27 mouse cellular contexts compared by ENCODE assay signal in the genomic region with DNA sequence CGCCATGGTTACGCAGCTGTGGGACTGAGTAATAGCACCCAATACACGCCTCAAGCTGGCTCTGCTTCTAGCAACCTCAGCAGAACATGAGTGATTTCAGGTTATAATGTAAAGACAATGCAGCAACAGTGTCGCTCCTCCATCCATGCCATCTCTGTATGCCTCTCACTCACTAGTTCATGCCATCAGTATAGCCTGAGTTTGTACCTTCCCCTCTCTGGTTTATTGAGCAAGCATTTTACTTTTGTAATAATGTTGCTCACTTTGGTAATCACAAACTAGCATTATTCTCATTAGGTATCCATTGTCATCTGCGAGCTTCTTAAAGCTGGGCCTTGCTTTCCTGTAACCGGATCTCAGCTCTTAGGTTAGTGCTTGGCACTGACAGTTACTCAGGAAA.
"Had no signal": no experiment of that assay in that cellular context is flagged by ENCODE, and none has a peak within 500 bp of the region (broad histone marks: within the 10 kb centered on the region; RNA-seq: fewer than 3 reads in every experiment).

No protein-coding gene starts in this region.

- H3K36me3 ChIP-seq: liver, embryonic 13.5 days had no signal

- ATAC-seq: hindbrain, embryonic 16.5 days; inflammation-experienced regulatory T-cells, adult 6 months; intestine, embryonic 15.5 days; intestine, postnatal 0 days had no signal

- DNase-seq: gastrocnemius, postnatal 14 days; gastrocnemius, postnatal 36 days; heart, adult 2 months; heart, postnatal 14 days; heart, postnatal 4 days; kidney, adult 18-20 months; kidney, adult 8-10 months; kidney, postnatal 14 days; kidney, postnatal 36 days; layer of hippocampus, adult 9-11 months; layer of hippocampus, postnatal 36 days; left cerebral cortex, postnatal 4 days; liver, embryonic 13.5 days had no signal

- H3K9me3 ChIP-seq: heart, embryonic 13.5 days; heart, embryonic 15.5 days; hindbrain, embryonic 10.5 days; hindbrain, embryonic 12.5 days; intestine, embryonic 15.5 days; kidney, embryonic 15.5 days; limb, embryonic 13.5 days; limb, embryonic 15.5 days; liver, embryonic 13.5 days had no signal

- H3K4me3 ChIP-seq: heart, adult 2 months; heart, embryonic 13.5 days; heart, embryonic 15.5 days; hindbrain, embryonic 10.5 days; hindbrain, embryonic 12.5 days; intestine, embryonic 15.5 days; kidney, embryonic 15.5 days; limb, embryonic 13.5 days; limb, embryonic 15.5 days; liver, embryonic 13.5 days had no signal

- H3K9ac ChIP-seq: heart, embryonic 13.5 days; heart, embryonic 15.5 days; hindbrain, embryonic 12.5 days; hindbrain, embryonic 14.5 days; intestine, embryonic 15.5 days; kidney, embryonic 15.5 days; limb, embryonic 13.5 days; limb, embryonic 15.5 days; liver, embryonic 13.5 days had no signal

- H3K4me1 ChIP-seq: hindbrain, embryonic 10.5 days; hindbrain, embryonic 12.5 days; intestine, embryonic 15.5 days; kidney, embryonic 15.5 days; limb, embryonic 15.5 days; liver, embryonic 13.5 days had no signal

- H3K27ac ChIP-seq: heart, adult 2 months; heart, embryonic 13.5 days; heart, embryonic 15.5 days; hindbrain, embryonic 10.5 days; hindbrain, embryonic 12.5 days; hindbrain, embryonic 14.5 days; intestine, embryonic 15.5 days; kidney, embryonic 15.5 days; kidney, postnatal 0 days; limb, embryonic 13.5 days; limb, embryonic 15.5 days; liver, embryonic 13.5 days had no signal

- H3K27me3 ChIP-seq: heart, embryonic 13.5 days; heart, embryonic 15.5 days; hindbrain, embryonic 12.5 days; intestine, embryonic 15.5 days; kidney, embryonic 15.5 days; limb, embryonic 13.5 days; limb, embryonic 15.5 days; liver, embryonic 13.5 days had no signal

- H3K4me2 ChIP-seq: heart, embryonic 11.5 days; heart, embryonic 13.5 days; heart, embryonic 15.5 days; hindbrain, embryonic 12.5 days; hindbrain, embryonic 14.5 days; intestine, embryonic 15.5 days; kidney, embryonic 15.5 days; limb, embryonic 13.5 days; limb, embryonic 15.5 days; liver, embryonic 13.5 days had no signal
